Mouse (Mus musculus): Measurements from ENCODE around the gene Arhgap9. TPM values are rescaled to one million over a fixed set of nuclear protein-coding genes. Genes with fewer than 3 reads are reported as not detected.

Arhgap9 gene
- total and polyA plus RNA-seq, 3 experiments, result 2.3 to 4.8 (median 2.4) TPM

DNA sequence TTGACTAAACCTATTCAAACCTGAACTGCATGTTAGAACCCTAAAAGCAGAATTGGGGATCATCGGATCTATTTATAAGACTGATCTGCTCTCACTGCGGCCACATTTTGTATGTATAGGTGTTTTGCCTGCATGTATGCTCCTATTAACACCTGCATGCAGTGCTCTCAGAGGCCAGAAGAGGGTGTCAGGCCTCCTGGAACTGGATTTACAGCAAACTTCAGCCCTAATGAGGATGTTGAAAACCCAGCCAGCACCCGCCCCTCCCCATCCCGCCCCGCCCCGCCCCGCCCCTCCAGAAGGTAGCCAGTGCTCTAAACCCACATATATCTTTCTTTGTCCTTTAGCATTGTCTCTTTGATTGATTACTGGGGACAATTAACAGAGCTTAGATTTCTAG is 2.7 kb downstream of the Arhgap9 start:
- H3K27ac ChIP-seq, result no peak overlapping the region

DNA sequence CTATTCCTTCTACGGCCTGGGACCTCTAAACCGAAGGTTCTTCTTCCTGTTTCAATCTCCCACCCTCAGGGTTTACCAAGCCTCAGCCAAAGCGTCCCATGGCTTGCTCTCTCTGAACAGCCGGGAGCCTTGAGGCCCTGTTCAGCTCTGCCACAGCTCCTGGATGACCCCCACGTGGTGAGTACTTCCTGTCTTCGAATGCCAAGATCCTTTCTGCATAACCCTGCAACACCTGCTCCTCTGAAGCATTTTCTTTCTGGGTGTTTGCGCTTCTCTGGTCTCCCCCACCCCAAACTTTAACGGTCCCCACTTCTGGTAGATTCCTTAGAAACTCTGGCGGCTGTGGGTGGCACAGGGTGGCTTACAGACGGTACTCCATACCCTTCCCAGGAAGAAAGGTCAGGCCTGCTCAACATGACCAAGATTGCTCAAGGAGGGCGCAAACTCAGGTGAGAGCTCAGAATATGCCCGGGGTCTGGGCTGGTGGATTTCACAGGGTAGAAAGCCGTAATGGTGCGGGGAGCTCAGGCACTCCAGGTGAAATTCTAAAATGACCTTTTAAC is 3.8 kb downstream of the Arhgap9 start:
- Histone ChIP-seq H3K36me3 (ENCODE audit: control insufficient read depth, insufficient read depth, low read length) (no peaks in the 10 kb centered on the region), H3K79me2 (replicated peaks; ENCODE audit: control insufficient read depth, insufficient read depth, low read length) (no peaks in the 10 kb centered on the region), H3K4me3 (no peak overlapping the region; the same call in 1 of the 2 replicates), H3K27ac (no peak overlapping the region), H3K9ac (ENCODE audit: low read depth, low read length) (no peak overlapping the region), H3K4me1 (ENCODE audit: control insufficient read depth, insufficient read depth, low read length) (no peaks in the 10 kb centered on the region), H3K27me3 (ENCODE audit: control insufficient read depth, insufficient read depth, low read length) (0 out of 2 replicates have a peak, but pooled peaks cover 2% of the 10 kb centered on the region)
- TF ChIP-seq EP300 (IDR thresholded peaks at IDR 0.05; ENCODE audit: insufficient read depth, low read depth, low read length) (no peak), CTCF (IDR thresholded peaks at IDR 0.05) (no peak), POLR2A (IDR thresholded peaks at IDR 0.05; ENCODE audit: insufficient read depth, low read depth, low read length) (no peak)
- intact Hi-C loops (cut with DNase I), result loop anchor here (5.0 kb wide), 1 partner anchor 153 kb away; no protein-coding TSS in a partner anchor
- WGBS, result 53% methylated on average over 14 of the region's 14 CpGs
- DNase-seq, result no peak

More for the DNA sequence above, 2.7 kb downstream of the Arhgap9 start:
- no peak overlapping the region for H3K9ac ChIP-seq (ENCODE audit: low read depth, low read length)
- no peaks in the 10 kb centered on the region for H3K36me3 ChIP-seq (ENCODE audit: control insufficient read depth, insufficient read depth, low read length)
- intact Hi-C loops (cut with DNase I), result no loop called here
- H3K4me1 ChIP-seq (ENCODE audit: control insufficient read depth, insufficient read depth, low read length), result no peaks in the 10 kb centered on the region
- no peaks in the 10 kb centered on the region for H3K79me2 ChIP-seq (replicated peaks; ENCODE audit: control insufficient read depth, insufficient read depth, low read length)
- no peak overlapping the region for H3K4me3 ChIP-seq
- peak; percentile 48 to 54 for DNase-seq
- WGBS, result 17% methylated on average over 7 of the region's 7 CpGs
- TF ChIP-seq EP300 (IDR thresholded peaks at IDR 0.05; ENCODE audit: insufficient read depth, low read depth, low read length) (no peak), CTCF (IDR thresholded peaks at IDR 0.05) (peak; percentile 60)
- 0 out of 2 replicates have a peak, but pooled peaks cover 2% of the 10 kb centered on the region for H3K27me3 ChIP-seq (ENCODE audit: control insufficient read depth, insufficient read depth, low read length)

DNA sequence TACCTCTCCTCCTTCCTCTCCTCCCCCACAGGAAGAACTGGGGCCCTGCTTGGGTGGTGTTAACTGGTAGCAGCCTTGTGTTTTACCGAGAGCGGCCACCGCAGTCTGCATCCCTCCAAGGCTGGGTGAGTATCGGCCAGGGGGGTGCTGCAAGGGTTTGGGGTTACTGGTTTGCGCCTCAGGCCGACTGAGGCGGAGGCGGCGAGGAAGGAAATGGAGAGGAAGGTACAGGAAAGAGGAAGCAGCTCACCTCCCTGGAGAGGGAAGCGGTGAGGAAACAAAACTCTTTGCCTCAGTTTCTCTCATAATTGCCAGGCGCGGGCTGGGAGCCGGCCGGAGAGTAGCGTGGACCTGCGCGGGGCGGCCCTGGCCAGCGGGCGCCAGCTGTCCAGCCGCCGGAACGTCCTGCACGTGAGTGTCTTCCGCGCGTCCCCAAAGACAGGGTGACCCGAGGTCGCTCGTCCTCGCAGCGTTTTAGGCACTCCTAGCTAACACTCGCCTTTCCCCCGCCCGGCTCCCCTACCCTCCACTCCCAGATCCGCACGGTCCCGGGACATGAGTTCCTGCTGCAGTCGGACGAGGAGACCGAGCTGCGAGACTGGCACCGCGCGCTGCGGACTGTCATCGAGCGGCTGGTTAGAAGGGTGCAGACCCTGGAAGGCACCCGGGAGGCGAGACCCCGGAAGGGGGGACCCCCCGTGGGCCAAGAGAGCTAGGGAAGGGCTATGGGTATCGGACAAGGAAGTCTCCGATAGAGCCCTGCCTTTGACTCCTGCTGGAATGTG is 4.4 kb downstream of the Arhgap9 start:
- DNase-seq, result peak; percentile 52 to 62

GRCm38 (mm10) chr10:127326828-127327227 is 5.1 kb downstream of the Arhgap9 start:
- DNase-seq, result peak in 1 of 2 experiments; percentile 47
- no peaks in the 10 kb centered on the region for H3K79me2 ChIP-seq (replicated peaks; ENCODE audit: control insufficient read depth, insufficient read depth, low read length)
- no peaks in the 10 kb centered on the region for H3K36me3 ChIP-seq (ENCODE audit: control insufficient read depth, insufficient read depth, low read length)
- TF ChIP-seq CTCF (IDR thresholded peaks at IDR 0.05), result no peak
- H3K4me1 ChIP-seq (ENCODE audit: control insufficient read depth, insufficient read depth, low read length), result no peaks in the 10 kb centered on the region
- 12% methylated on average over 29 of the region's 29 CpGs for WGBS
- peak overlapping the region; percentile 55 for H3K4me3 ChIP-seq
- peaks cover 2% of the 10 kb centered on the region; the same call in 1 of the 2 replicates for H3K27me3 ChIP-seq (ENCODE audit: control insufficient read depth, insufficient read depth, low read length)
- intact Hi-C loops (cut with DNase I), result loop anchor here (5.0 kb wide), 1 partner anchor 155 kb away; no protein-coding TSS in a partner anchor
- peak overlapping the region; percentile 13; the same call in 1 of the 2 replicates for H3K27ac ChIP-seq
- H3K9ac ChIP-seq (ENCODE audit: low read depth, low read length), result peak overlapping the region; percentile 64

More for the DNA sequence above, 4.4 kb downstream of the Arhgap9 start:
- H3K36me3 ChIP-seq (ENCODE audit: control insufficient read depth, insufficient read depth, low read length), result no peaks in the 10 kb centered on the region
- no peaks in the 10 kb centered on the region for H3K4me1 ChIP-seq (ENCODE audit: control insufficient read depth, insufficient read depth, low read length)
- intact Hi-C loops (cut with DNase I), result loop anchor here (5.0 kb wide), 1 partner anchor 154 kb away; no protein-coding TSS in a partner anchor
- 7% methylated on average over 54 of the region's 54 CpGs for WGBS
- H3K4me3 ChIP-seq, result peak overlapping the region; percentile 55
- H3K9ac ChIP-seq (ENCODE audit: low read depth, low read length), result peak overlapping the region; percentile 64
- TF ChIP-seq CTCF (IDR thresholded peaks at IDR 0.05) (no peak), EP300 (IDR thresholded peaks at IDR 0.05; ENCODE audit: insufficient read depth, low read depth, low read length) (no peak), POLR2A (IDR thresholded peaks at IDR 0.05; ENCODE audit: insufficient read depth, low read depth, low read length) (no peak)
- no peaks in the 10 kb centered on the region for H3K79me2 ChIP-seq (replicated peaks; ENCODE audit: control insufficient read depth, insufficient read depth, low read length)
- H3K27ac ChIP-seq, result peak overlapping the region; percentile 13; the same call in 1 of the 2 replicates
- peaks cover 2% of the 10 kb centered on the region; the same call in 1 of the 2 replicates for H3K27me3 ChIP-seq (ENCODE audit: control insufficient read depth, insufficient read depth, low read length)

GRCm38 (mm10) chr10:127327461-127328145 is 5.8 kb downstream of the Arhgap9 start:
- Histone ChIP-seq H3K9ac (ENCODE audit: low read depth, low read length) (no peak overlapping the region), H3K36me3 (ENCODE audit: control insufficient read depth, insufficient read depth, low read length) (no peaks in the 10 kb centered on the region), H3K4me1 (ENCODE audit: control insufficient read depth, insufficient read depth, low read length) (no peaks in the 10 kb centered on the region), H3K27ac (no peak overlapping the region), H3K79me2 (replicated peaks; ENCODE audit: control insufficient read depth, insufficient read depth, low read length) (no peaks in the 10 kb centered on the region), H3K27me3 (ENCODE audit: control insufficient read depth, insufficient read depth, low read length) (peaks cover 2% of the 10 kb centered on the region; the same call in 1 of the 2 replicates), H3K4me3 (no peak overlapping the region)
- no peak for DNase-seq
- WGBS, result 45% methylated on average over 18 of the region's 18 CpGs
- no peak for TF ChIP-seq POLR2A (IDR thresholded peaks at IDR 0.05; ENCODE audit: insufficient read depth, low read depth, low read length)
- no peak for TF ChIP-seq EP300 (IDR thresholded peaks at IDR 0.05; ENCODE audit: insufficient read depth, low read depth, low read length)
- TF ChIP-seq CTCF (IDR thresholded peaks at IDR 0.05), result no peak
- intact Hi-C loops (cut with DNase I), result loop anchor here (5.0 kb wide), 1 partner anchor 155 kb away; no protein-coding TSS in a partner anchor

Measured in heart, adult 2 months (tissue).